Mouse (Mus musculus) urinary bladder, postnatal 25 days (tissue): Measurements from ENCODE around the gene Yipf1.
A peak's percentile ranks its signal among the peaks of the same experiment; 100 is the strongest.
"Not testable (repeated sequence)": the region's sequence is repeated elsewhere in the genome, so short reads cannot be mapped to it uniquely, and the experiment has no call there.

Experiments
- DNase-seq: peaks from one replicate; pipeline ENCODE4 v3.0.0; 2022; ENCODE audit warnings: low spot score

Yipf1 gene

GRCm38 (mm10) chr4:107323113-107323512, 8.9 kb downstream of the Yipf1 start:
- no peak for DNase-seq

- no peak for DNase-seq
These were observed 14.4 kb downstream of the Yipf1 start for GRCm38 (mm10) chr4:107328530-107328929.

- no peak for DNase-seq
These were observed 19.4 kb downstream of the Yipf1 start for GRCm38 (mm10) chr4:107333514-107333913.

GRCm38 (mm10) chr4:107336356-107336755, 22.2 kb downstream of the Yipf1 start:
- no peak for DNase-seq

- DNase-seq: no peak
These were observed 23.3 kb downstream of the Yipf1 start for GRCm38 (mm10) chr4:107337455-107337854.

- no peak for DNase-seq
These were observed 27.2 kb downstream of the Yipf1 start for GRCm38 (mm10) chr4:107341354-107341753.

- no peak for DNase-seq
These were observed 30.4 kb downstream of the Yipf1 start for GRCm38 (mm10) chr4:107344612-107345011.

GRCm38 (mm10) chr4:107347221-107347620, 33.1 kb downstream of the Yipf1 start:
- no peak for DNase-seq

- no peak for DNase-seq
These were observed 34.6 kb downstream of the Yipf1 start for GRCm38 (mm10) chr4:107348529-107349310.

- no peak for DNase-seq
These were observed 35.3 kb downstream of the Yipf1 start for GRCm38 (mm10) chr4:107349311-107350008.

GRCm38 (mm10) chr4:107351368-107351767, 37.2 kb downstream of the Yipf1 start:
- DNase-seq: no peak

GRCm38 (mm10) chr4:107353612-107354011, 39.4 kb downstream of the Yipf1 start:
- DNase-seq: no peak

GRCm38 (mm10) chr4:107354126-107354525, 40.0 kb downstream of the Yipf1 start:
- DNase-seq: no peak

GRCm38 (mm10) chr4:107354543-107354942, 40.4 kb downstream of the Yipf1 start:
- no peak for DNase-seq

GRCm38 (mm10) chr4:107357172-107357571, 43.0 kb downstream of the Yipf1 start:
- DNase-seq: not testable (repeated sequence)

GRCm38 (mm10) chr4:107358460-107358859, 44.3 kb downstream of the Yipf1 start:
- no peak for DNase-seq

GRCm38 (mm10) chr4:107360457-107361145, 46.4 kb downstream of the Yipf1 start:
- no peak for DNase-seq

GRCm38 (mm10) chr4:107362755-107363154, 48.6 kb downstream of the Yipf1 start:
- no peak for DNase-seq

- DNase-seq: no peak
These were observed 49.4 kb downstream of the Yipf1 start for GRCm38 (mm10) chr4:107363573-107363972.

GRCm38 (mm10) chr4:107364190-107364639, 50.1 kb downstream of the Yipf1 start:
- DNase-seq: no peak

GRCm38 (mm10) chr4:107366408-107366807, 52.2 kb downstream of the Yipf1 start:
- not testable (repeated sequence) for DNase-seq

- DNase-seq: peak; percentile 78
These were observed 53.6 kb downstream of the Yipf1 start, which contains the start of gene Ndc1 for GRCm38 (mm10) chr4:107367567-107368314. Gene Ndc1, plus strand, starts transcription at chr4:107367784.
